Mouse (Mus musculus) A20 (cell line): ENCODE measurements at regions not wholly inside any gene's neighbourhood (a gene's known extent, or its start where the extent isn't known, plus 50 kb on each side); places are given as distances from the start of the nearest gene placed in this dataset.

Source experiments
- DNase-seq: peaks from one replicate; pipeline ENCODE4 v3.0.0-alpha.2; 2011; ENCODE audit warnings: low read depth, low spot score

- no peak for DNase-seq
Observed at GRCm38 (mm10) chr11:56166849-56167248, 126.0 kb upstream of the Nmur2 start.

- no peak for DNase-seq
Observed at GRCm38 (mm10) chr11:56165759-56166158, 124.9 kb upstream of the Nmur2 start.

- DNase-seq: no peak
Observed at GRCm38 (mm10) chr11:56160286-56160685, 119.5 kb upstream of the Nmur2 start.

GRCm38 (mm10) chr11:56159412-56160074, 118.7 kb upstream of the Nmur2 start:
- DNase-seq: no peak

- DNase-seq: no peak
Observed at GRCm38 (mm10) chr11:56150825-56151342, 110.1 kb upstream of the Nmur2 start.

- DNase-seq: no peak
Observed at GRCm38 (mm10) chr11:56149752-56150151, 108.9 kb upstream of the Nmur2 start.

- DNase-seq: no peak
Observed at GRCm38 (mm10) chr11:56148956-56149355, 108.1 kb upstream of the Nmur2 start.

GRCm38 (mm10) chr11:56146708-56147107, 105.9 kb upstream of the Nmur2 start:
- no peak for DNase-seq

- peak; percentile 30 for DNase-seq
Observed at GRCm38 (mm10) chr11:56131339-56131823, 90.6 kb upstream of the Nmur2 start.

GRCm38 (mm10) chr11:56116553-56117232, 75.9 kb upstream of the Nmur2 start:
- peak; percentile 7 for DNase-seq

GRCm38 (mm10) chr11:56107929-56108328, 67.1 kb upstream of the Nmur2 start:
- DNase-seq: peak; percentile 56

GRCm38 (mm10) chr11:56105632-56106031, 64.8 kb upstream of the Nmur2 start:
- peak; percentile 20 for DNase-seq

GRCm38 (mm10) chr11:56092891-56093290, 52.1 kb upstream of the Nmur2 start:
- no peak for DNase-seq
